Mouse (Mus musculus): Measurements from ENCODE around the gene Scp2.
A peak's percentile ranks its signal among the peaks of the same experiment; 100 is the strongest.

Scp2 gene

GRCm38 (mm10) chr4:108018241-108018923 lies 126.4 kb downstream of the Scp2 start:
- no peak for DNase-seq (ENCODE audit: low read depth)

GRCm38 (mm10) chr4:108017839-108018238 lies 127.0 kb downstream of the Scp2 start:
- DNase-seq (ENCODE audit: low read depth): no peak

- no peak for DNase-seq (ENCODE audit: low read depth)
These were observed 128.5 kb downstream of the Scp2 start for GRCm38 (mm10) chr4:108016321-108016720.

GRCm38 (mm10) chr4:108015067-108015765 lies 129.6 kb downstream of the Scp2 start:
- DNase-seq (ENCODE audit: low read depth): peak; percentile 16

GRCm38 (mm10) chr4:108014466-108014865 lies 130.3 kb downstream of the Scp2 start:
- DNase-seq (ENCODE audit: low read depth): no peak

- peak; percentile 10 for DNase-seq (ENCODE audit: low read depth)
These were observed 136.3 kb downstream of the Scp2 start for GRCm38 (mm10) chr4:108008541-108008940.

- DNase-seq (ENCODE audit: low read depth): no peak
These were observed 137.2 kb downstream of the Scp2 start for GRCm38 (mm10) chr4:108007532-108008103.

- no peak for DNase-seq (ENCODE audit: low read depth)
These were observed 139.5 kb downstream of the Scp2 start for GRCm38 (mm10) chr4:108005328-108005727.

- DNase-seq (ENCODE audit: low read depth): no peak
These were observed 145.4 kb downstream of the Scp2 start for GRCm38 (mm10) chr4:107999380-107999779.

GRCm38 (mm10) chr4:107998641-107999332 lies 146.0 kb downstream of the Scp2 start:
- no peak for DNase-seq (ENCODE audit: low read depth)

GRCm38 (mm10) chr4:107996418-107996986 lies 148.3 kb downstream of the Scp2 start:
- no peak for DNase-seq (ENCODE audit: low read depth)

GRCm38 (mm10) chr4:107995727-107996126 lies 149.1 kb downstream of the Scp2 start:
- DNase-seq (ENCODE audit: low read depth): no peak

- no peak for DNase-seq (ENCODE audit: low read depth)
These were observed 149.8 kb downstream of the Scp2 start for GRCm38 (mm10) chr4:107995011-107995410.

Measured in c-Kit-positive CD71-positive TER-119-negative erythroid progenitor cells, embryonic 14.5 days (primary cell).